20 mouse cellular contexts compared by ENCODE assay signal in genomic region chr13:79844800-79845199, GRCm38 (mm10).
DNase-seq lines count a peak whose midpoint lies in the region; ATAC-seq and TF ChIP-seq lines count a peak whose summit lies in the region.
"Had no signal": no experiment of that assay in that cellular context is flagged by ENCODE, and none has a peak within 500 bp of the region (broad histone marks: within the 10 kb centered on the region; RNA-seq: fewer than 3 reads in every experiment).

No protein-coding gene starts in this region.

- intact Hi-C loops in left cerebral cortex, adult 2 months (cut with DNase I): loop anchor here (5.0 to 10.0 kb wide), 2 partner anchors 390 to 1642 kb away; no protein-coding TSS in a partner anchor
- intact Hi-C loops in left cerebral cortex, postnatal 14 days (cut with DNase I): no loop called here

- DNase-seq in forebrain, embryonic 14.5 days (ENCODE audit: low spot score): peak; percentile 65
- DNase-seq in left cerebral cortex, adult 2 months (ENCODE audit: extremely low spot score in 1 of 2, low spot score in 2 of 2): no peak
- no peak for DNase-seq in left cerebral cortex, postnatal 14 days (ENCODE audit: low spot score in 2 of 2)
- peak; percentile 67 for DNase-seq in embryo, embryonic 10.5 days (ENCODE audit: low spot score)
- peak; percentile 72 for DNase-seq in retina, embryonic 14.5 days (ENCODE audit: low spot score)
- no peak for DNase-seq in cerebellum, adult 8-10 months
- no peak for DNase-seq in adrenal gland, adult 2 months
- DNase-seq: cerebellum, adult 11-12 months; gastrocnemius, postnatal 36 days; layer of hippocampus, adult 9-11 months; lung, postnatal 10 days; spleen, adult 18-20 months; thymus, postnatal 4 days had no signal

- no peaks in the 10 kb centered on the region for H3K4me1 ChIP-seq in forebrain, embryonic 14.5 days (ENCODE audit: control insufficient read depth, insufficient read depth, low read length)
- no peaks in the 10 kb centered on the region for H3K4me1 ChIP-seq in forebrain, embryonic 15.5 days
- H3K4me1 ChIP-seq: embryonic facial prominence, embryonic 13.5 days; heart, embryonic 12.5 days; kidney, embryonic 15.5 days; liver, embryonic 12.5 days; midbrain, embryonic 12.5 days had no signal

- TF ChIP-seq CTCF in left cerebral cortex, adult 2 months (IDR thresholded peaks at IDR 0.05): peak; percentile 50

- H3K27ac ChIP-seq in forebrain, embryonic 14.5 days (ENCODE audit: low read depth, low read length): no peak overlapping the region
- no peak overlapping the region for H3K27ac ChIP-seq in forebrain, embryonic 15.5 days (replicated peaks)
- H3K27ac ChIP-seq in left cerebral cortex, adult 2 months: no peak overlapping the region
- H3K27ac ChIP-seq: embryonic facial prominence, embryonic 13.5 days; kidney, embryonic 15.5 days; liver, embryonic 12.5 days; midbrain, embryonic 12.5 days had no signal

- no peak overlapping the region for H3K4me3 ChIP-seq in forebrain, embryonic 14.5 days (ENCODE audit: low read depth, low read length)
- H3K4me3 ChIP-seq in forebrain, embryonic 15.5 days: no peak overlapping the region
- H3K4me3 ChIP-seq in left cerebral cortex, adult 2 months: no peak overlapping the region
- H3K4me3 ChIP-seq: embryonic facial prominence, embryonic 13.5 days; heart, embryonic 12.5 days; kidney, embryonic 15.5 days; liver, embryonic 12.5 days; midbrain, embryonic 12.5 days had no signal

- H3K9me3 ChIP-seq in forebrain, embryonic 14.5 days (replicated peaks; ENCODE audit: control insufficient read depth, low read length): no peaks in the 10 kb centered on the region
- H3K9me3 ChIP-seq in forebrain, embryonic 15.5 days: no peaks in the 10 kb centered on the region
- H3K9me3 ChIP-seq: embryonic facial prominence, embryonic 13.5 days; heart, embryonic 12.5 days; kidney, embryonic 15.5 days; liver, embryonic 12.5 days; midbrain, embryonic 12.5 days had no signal

- no peak for ATAC-seq in forebrain, embryonic 14.5 days
- ATAC-seq in forebrain, embryonic 15.5 days (replicated peaks): no peak
- ATAC-seq: hindbrain, embryonic 16.5 days; liver, embryonic 12.5 days had no signal

- H3K4me2 ChIP-seq in forebrain, embryonic 14.5 days (ENCODE audit: low read length): no peak overlapping the region
- no peak overlapping the region for H3K4me2 ChIP-seq in forebrain, embryonic 15.5 days (replicated peaks)
- H3K4me2 ChIP-seq: embryonic facial prominence, embryonic 13.5 days; heart, embryonic 12.5 days; kidney, embryonic 15.5 days; liver, embryonic 12.5 days; midbrain, embryonic 12.5 days had no signal

- no peaks in the 10 kb centered on the region for H3K27me3 ChIP-seq in forebrain, embryonic 14.5 days (replicated peaks; ENCODE audit: control insufficient read depth, insufficient read depth, low read length)
- H3K27me3 ChIP-seq in forebrain, embryonic 15.5 days: no peaks in the 10 kb centered on the region
- H3K27me3 ChIP-seq: heart, embryonic 12.5 days; kidney, embryonic 15.5 days; liver, embryonic 12.5 days; midbrain, embryonic 12.5 days had no signal

- H3K36me3 ChIP-seq in forebrain, embryonic 14.5 days (ENCODE audit: control insufficient read depth, insufficient read depth, low read length): no peaks in the 10 kb centered on the region
- no peaks in the 10 kb centered on the region for H3K36me3 ChIP-seq in forebrain, embryonic 15.5 days
- H3K36me3 ChIP-seq: embryonic facial prominence, embryonic 13.5 days; heart, embryonic 12.5 days; kidney, embryonic 15.5 days; liver, embryonic 12.5 days; midbrain, embryonic 12.5 days had no signal

- no peak overlapping the region for H3K9ac ChIP-seq in forebrain, embryonic 14.5 days (ENCODE audit: low read length)
- H3K9ac ChIP-seq in forebrain, embryonic 15.5 days (replicated peaks): no peak overlapping the region
- H3K9ac ChIP-seq: embryonic facial prominence, embryonic 13.5 days; heart, embryonic 12.5 days; kidney, embryonic 15.5 days; liver, embryonic 12.5 days; midbrain, embryonic 12.5 days had no signal

- WGBS in forebrain, embryonic 14.5 days: 61% methylated on average over 2 of the region's 2 CpGs
- WGBS in forebrain, embryonic 15.5 days: 54% methylated on average over 2 of the region's 2 CpGs

Comparison
In these comparisons a context has a peak if more than half of its experiments do, and no peak if none do; other contexts are left out.
1. DNase-seq: peak in forebrain, embryonic 14.5 days (single experiment), embryo, embryonic 10.5 days (single experiment) and retina, embryonic 14.5 days (single experiment); none in left cerebral cortex, adult 2 months (0 of 2), left cerebral cortex, postnatal 14 days (0 of 2), cerebellum, adult 8-10 months (single experiment) and adrenal gland, adult 2 months (single experiment).